Mouse (Mus musculus) ES-Bruce4 (cell line): ENCODE data around the gene Sgms1.

Source experiments
- CTCF ChIP-seq: IDR thresholded peaks from one replicate; pipeline ENCODE4 v1.8.1; 2011; ENCODE audit warnings: low read depth, low read length
- EP300 ChIP-seq: IDR thresholded peaks from 2 replicates; pipeline ENCODE4 v1.6.1; 2011; ENCODE audit warnings: low read depth, low read length; ENCODE audit not compliant: insufficient read depth

GRCm38 (mm10) chr19:32259830-32260229, 129.7 kb downstream of the Sgms1 start:
- TF ChIP-seq CTCF = no peak
- TF ChIP-seq EP300 = no peak
